Mouse (Mus musculus) lung, postnatal 0 days (tissue): Measurements from ENCODE around the gene Ifna1. TPM values are rescaled to one million over a fixed set of nuclear protein-coding genes. Genes with fewer than 3 reads are reported as not detected.
"Not testable (repeated sequence)": the region's sequence is repeated elsewhere in the genome, so short reads cannot be mapped to it uniquely, and the experiment has no call there.

Source experiments
- ATAC-seq: fragments of 200-750 bp; cut with Nextera tagmentation; 2 replicates; pipeline ENCODE4 v1.8.0; 2017; ENCODE audit warnings: moderate library complexity
- DNase-seq: peaks from one replicate; pipeline ENCODE4 v3.0.0-alpha.2; 2016; ENCODE audit warnings: low spot score
- H3K27ac ChIP-seq: fragments of 300-500 bp; sonication (generic); 2 replicates; pipeline ENCODE4 v1.5.1; 2014; ENCODE audit warnings: antibody characterized with exemption, mild to moderate bottlenecking, low read length, mixed read lengths
- H3K27me3 ChIP-seq: fragments of 300-500 bp; sonication (generic); replicated peaks from 2 replicates; pipeline ENCODE4 v1.6.1; 2014; ENCODE audit warnings: low read length, mixed read lengths; ENCODE audit not compliant: insufficient read depth
- H3K36me3 ChIP-seq: fragments of 300-500 bp; sonication (generic); 2 replicates; pipeline ENCODE4 v1.6.1; 2014; ENCODE audit warnings: low read length, mixed read lengths; ENCODE audit not compliant: insufficient read depth
- H3K4me1 ChIP-seq: fragments of 300-500 bp; sonication (generic); 2 replicates; pipeline ENCODE4 v1.6.1; 2014; ENCODE audit warnings: antibody characterized with exemption, low read depth, low read length, mixed read lengths; ENCODE audit not compliant: insufficient read depth
- H3K4me2 ChIP-seq: fragments of 300-500 bp; sonication (generic); replicated peaks from 2 replicates; pipeline ENCODE4 v1.6.1; 2014; ENCODE audit warnings: low read depth, mild to moderate bottlenecking, low read length, moderate library complexity, mixed read lengths
- H3K4me3 ChIP-seq: fragments of 300-500 bp; sonication (generic); 2 replicates; pipeline ENCODE4 v1.5.1; 2014; ENCODE audit warnings: low read depth, low read length
- H3K9ac ChIP-seq: fragments of 300-500 bp; sonication (generic); replicated peaks from 2 replicates; pipeline ENCODE4 v1.6.1; 2014; ENCODE audit warnings: low read depth, mild to moderate bottlenecking
- H3K9me3 ChIP-seq: fragments of 300-500 bp; sonication (generic); 2 replicates; pipeline ENCODE4 v1.6.1; 2016; ENCODE audit warnings: low read length, mixed read lengths
- CTCF ChIP-seq: IDR thresholded peaks from 2 replicates; pipeline ENCODE4 v1.5.1; 2016; ENCODE audit warnings: antibody characterized with exemption, mild to moderate bottlenecking
- EP300 ChIP-seq: IDR thresholded peaks from 2 replicates; pipeline ENCODE4 v1.6.1; 2016; ENCODE audit warnings: antibody characterized with exemption, mild to moderate bottlenecking, control low read depth
- WGBS: fragments of 180-500 bp; shearing (Covaris S2); extraction: QIAGEN DNeasy Blood & Tissue Kit; methylation state at CpG from one replicate; pipeline ENCODE4 v1.1.7; 2014; 5-methylcytosine and 5-hydroxymethylcytosine counted together
- polyA plus RNA-seq: library from polyadenylated mRNA; unstranded; fragments of >200 nt; fragmentation: Nextera tagmentation; extraction: Ambion mirVana; gene quantifications from 2 replicates; pipeline ENCODE4 v1.2.1, GENCODE M21; 2015

Gene Ifna1
- polyA plus RNA-seq, 1 experiment from 2014 or later = not detected

DNA sequence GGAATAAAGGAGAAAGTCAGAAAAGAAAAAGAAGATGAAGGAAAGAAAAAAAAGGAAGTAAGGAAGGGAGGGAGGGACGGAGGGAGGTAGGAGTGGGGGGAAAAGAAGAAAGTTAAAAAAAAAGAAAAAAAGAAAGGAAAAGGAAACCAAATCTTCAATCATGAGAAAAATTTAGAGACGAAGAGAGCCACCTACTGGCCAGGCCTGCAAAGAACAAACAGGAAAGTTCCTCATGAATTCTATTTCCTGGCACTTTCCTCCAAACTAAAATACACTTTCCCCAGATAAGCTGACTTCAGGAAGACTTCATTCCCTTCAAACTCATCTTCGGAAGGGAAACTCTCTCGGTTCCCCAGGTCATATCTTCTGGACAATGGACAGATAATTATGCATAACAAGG is 19.4 kb upstream of the Ifna1 start:
- no peak overlapping the region for H3K4me2 ChIP-seq
- H3K4me1 ChIP-seq = no peaks in the 10 kb centered on the region
- DNase-seq (peak; percentile 55), ATAC-seq (no peak)
- H3K9me3 ChIP-seq = no peaks in the 10 kb centered on the region
- H3K36me3 ChIP-seq = no peaks in the 10 kb centered on the region
- TF ChIP-seq CTCF (peak; percentile 54), EP300 (no peak)
- H3K27me3 ChIP-seq = no peaks in the 10 kb centered on the region
- WGBS = 22% methylated on average over 4 of the region's 4 CpGs
- H3K4me3 ChIP-seq = no peak overlapping the region
- no peak overlapping the region for H3K27ac ChIP-seq
- H3K9ac ChIP-seq = no peak overlapping the region

DNA sequence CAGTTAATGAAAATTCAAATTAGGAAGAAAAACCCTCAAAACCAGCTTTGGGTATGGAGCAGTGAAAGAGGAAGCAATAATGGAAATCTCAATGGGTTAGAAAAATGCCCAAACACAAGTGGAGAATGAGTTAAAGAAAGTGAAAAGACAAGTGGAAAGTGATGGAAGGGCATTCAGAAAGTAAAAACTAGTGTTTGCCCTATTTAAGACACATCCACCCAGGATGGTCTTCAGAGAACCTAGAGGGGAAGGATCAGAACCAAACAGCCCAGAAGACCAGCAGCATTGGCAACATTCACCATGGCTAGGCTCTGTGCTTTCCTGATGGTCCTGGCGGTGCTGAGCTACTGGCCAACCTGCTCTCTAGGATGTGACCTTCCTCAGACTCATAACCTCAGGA is 14.7 kb upstream of the Ifna1 start, which contains the start of gene Ifna5:
Gene Ifna5, plus strand, starts transcription at position 301 of the 400 bp plus-strand sequence.
- WGBS = 58% methylated on average over 1 of the region's 1 CpGs
- not testable (repeated sequence) for H3K4me1 ChIP-seq, H3K4me3 ChIP-seq, H3K27ac ChIP-seq, H3K4me2 ChIP-seq, H3K9me3 ChIP-seq, H3K27me3 ChIP-seq, H3K9ac ChIP-seq, DNase-seq, ATAC-seq, H3K36me3 ChIP-seq

DNA sequence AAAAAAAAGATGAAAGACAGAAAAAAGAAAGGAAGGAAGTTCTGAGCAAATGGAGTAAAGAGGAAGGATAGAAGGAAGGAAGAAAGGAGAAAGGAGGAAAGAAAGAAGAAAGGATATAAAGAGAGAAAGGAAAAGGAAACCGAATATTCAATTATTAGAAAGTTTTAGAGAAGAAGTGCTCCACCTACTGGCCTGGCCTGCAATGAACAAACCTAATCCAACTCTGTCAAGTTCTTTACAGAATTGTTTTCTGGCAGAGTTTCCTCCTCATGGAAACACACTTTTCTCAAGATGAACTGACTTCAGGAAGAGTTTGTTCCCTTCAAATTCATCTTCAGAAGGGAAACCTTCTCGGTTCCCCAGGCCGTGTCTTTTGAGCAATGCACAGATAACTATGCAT is 11.1 kb upstream of the Ifna1 start:
- no peaks in the 10 kb centered on the region for H3K9me3 ChIP-seq
- H3K27ac ChIP-seq = no peak overlapping the region
- 35% methylated on average over 3 of the region's 3 CpGs for WGBS
- H3K9ac ChIP-seq = no peak overlapping the region
- no peak overlapping the region for H3K4me3 ChIP-seq
- no peak overlapping the region for H3K4me2 ChIP-seq
- H3K36me3 ChIP-seq = no peaks in the 10 kb centered on the region
- H3K4me1 ChIP-seq = no peaks in the 10 kb centered on the region
- peak; percentile 57 for TF ChIP-seq CTCF
- no peak for TF ChIP-seq EP300
- H3K27me3 ChIP-seq = no peaks in the 10 kb centered on the region
- no peak for ATAC-seq
- DNase-seq = peak; percentile 30

DNA sequence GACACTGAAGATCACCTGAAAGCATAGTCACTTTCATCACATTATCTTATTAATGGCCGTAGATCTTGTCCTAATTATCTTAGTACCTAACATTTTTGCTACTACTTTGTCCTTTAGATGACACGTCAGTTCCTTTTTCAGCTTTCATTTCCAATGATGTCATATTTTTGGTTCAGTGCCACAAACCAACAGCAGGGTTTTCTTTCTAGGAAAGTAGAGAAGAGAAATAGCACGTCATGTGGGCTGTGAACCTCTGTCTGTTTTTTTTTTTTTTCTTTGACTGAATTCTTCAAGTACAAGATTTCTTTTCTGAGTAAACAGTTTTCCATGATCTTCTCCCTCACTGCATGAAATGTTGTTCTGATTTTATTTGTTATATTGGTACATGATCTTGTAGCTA is 9.8 kb upstream of the Ifna1 start:
- H3K9ac ChIP-seq = no peak overlapping the region
- H3K36me3 ChIP-seq = no peaks in the 10 kb centered on the region
- no peaks in the 10 kb centered on the region for H3K4me1 ChIP-seq
- no peak overlapping the region for H3K4me2 ChIP-seq
- H3K9me3 ChIP-seq = no peaks in the 10 kb centered on the region
- no peak for TF ChIP-seq CTCF
- no peak for TF ChIP-seq EP300
- DNase-seq (no peak), ATAC-seq (no peak)
- H3K27me3 ChIP-seq = no peaks in the 10 kb centered on the region
- no peak overlapping the region for H3K27ac ChIP-seq
- H3K4me3 ChIP-seq = no peak overlapping the region
- 48% methylated on average over 3 of the region's 3 CpGs for WGBS

DNA sequence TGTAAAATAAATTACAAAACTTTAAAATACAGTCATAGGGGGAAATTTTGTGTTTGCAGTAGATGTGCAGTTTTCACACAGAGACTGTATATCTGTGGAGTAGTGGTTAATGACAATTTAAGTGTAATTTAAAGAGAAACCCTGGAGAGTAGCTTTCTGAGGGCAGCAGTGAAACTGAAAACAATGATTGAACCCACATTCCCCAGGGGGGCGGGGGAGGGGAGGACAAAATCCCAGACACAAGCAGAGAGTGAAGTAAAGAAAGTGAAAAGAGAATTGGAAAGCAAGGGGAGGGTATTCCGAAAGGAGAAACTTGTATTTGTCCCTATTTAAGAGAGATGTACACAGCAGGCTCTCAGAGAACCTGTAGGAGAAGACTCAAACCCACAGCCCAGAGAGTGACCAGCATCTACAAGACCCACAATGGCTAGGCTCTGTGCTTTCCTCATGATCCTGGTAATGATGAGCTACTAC is 8.4 kb upstream of the Ifna1 start, which contains the start of gene Ifna4:
Gene Ifna4, plus strand, starts transcription at position 424 of the 474 bp plus-strand sequence.
- 72% methylated on average over 2 of the region's 2 CpGs for WGBS
- no peak for TF ChIP-seq CTCF
- TF ChIP-seq EP300 = no peak
- H3K4me2 ChIP-seq = no peak within 1 kb of the TSS

DNA sequence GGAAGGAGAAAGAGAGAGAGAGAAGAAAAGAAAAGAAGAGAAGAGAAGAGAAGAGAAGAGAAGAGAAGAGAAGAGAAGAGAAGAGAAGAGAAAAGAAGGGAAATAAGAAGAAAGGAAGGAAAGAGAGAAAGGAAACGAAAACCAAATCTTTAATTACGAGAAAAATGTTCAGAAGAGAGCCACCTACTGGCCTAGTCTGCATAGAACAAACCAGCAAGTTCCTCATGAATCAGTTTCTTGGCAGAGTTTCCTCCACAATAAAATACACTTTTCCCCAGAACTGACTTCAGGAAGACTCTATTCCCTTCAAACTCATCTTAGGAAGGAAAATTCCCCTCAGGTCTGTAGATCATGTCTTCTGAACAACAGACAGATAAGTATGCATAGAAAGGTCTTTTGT is 4.6 kb upstream of the Ifna1 start:
- DNase-seq (no peak), ATAC-seq (no peak)
- Histone ChIP-seq H3K4me3 (no peak overlapping the region), H3K4me2 (no peak overlapping the region), H3K4me1 (no peaks in the 10 kb centered on the region), H3K27me3 (no peaks in the 10 kb centered on the region), H3K9me3 (no peaks in the 10 kb centered on the region), H3K27ac (no peak overlapping the region), H3K9ac (no peak overlapping the region), H3K36me3 (no peaks in the 10 kb centered on the region)
- TF ChIP-seq CTCF (peak; percentile 28; the same call in 1 of the 2 replicates), EP300 (no peak)
- 50% methylated on average over 2 of the region's 2 CpGs for WGBS

More for the DNA sequence above, 8.4 kb upstream of the Ifna1 start, which contains the start of gene Ifna4:
- Histone ChIP-seq H3K4me3 (no peak within 1 kb of the TSS), H3K4me1 (no peaks in the 10 kb centered on the region), H3K9me3 (no peaks in the 10 kb centered on the region), H3K9ac (no peak within 1 kb of the TSS), H3K36me3 (no peaks in the 10 kb centered on the region), H3K27me3 (no peaks in the 10 kb centered on the region), H3K27ac (no peak within 1 kb of the TSS)
- ATAC-seq (no peak), DNase-seq (no peak)
